Mouse (Mus musculus): ENCODE measurements around the gene Vac14. TPM values are rescaled to one million over a fixed set of nuclear protein-coding genes. Genes with fewer than 3 reads are reported as not detected.

Vac14 gene
- polyA plus RNA-seq, 1 experiment from 2014 or later: 27.7 TPM

DNA sequence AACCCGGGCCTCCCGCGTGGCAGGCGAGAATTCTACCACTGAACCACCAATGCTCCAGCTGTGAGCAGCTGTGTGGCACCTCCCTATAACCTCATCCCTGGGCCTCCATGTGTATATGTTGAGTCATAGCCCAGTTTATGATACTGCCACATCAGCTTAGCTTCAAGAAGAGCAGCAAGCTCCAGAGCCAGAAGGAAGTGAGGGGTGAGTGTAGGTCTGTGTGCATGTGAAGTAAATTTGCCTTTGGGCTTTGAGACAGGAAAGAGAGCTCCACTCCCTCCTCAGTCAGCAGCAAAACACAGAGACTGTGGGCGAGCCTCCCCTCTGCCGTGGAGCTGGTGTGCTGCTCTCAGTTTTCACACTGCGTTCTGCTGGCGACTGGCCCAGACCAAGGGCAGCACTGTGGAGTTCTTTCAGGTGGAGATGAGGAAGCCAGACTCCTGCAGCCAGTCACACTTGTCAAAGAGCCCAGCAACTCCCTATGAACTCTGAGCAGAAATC lies 12.2 kb downstream of the Vac14 start:
- 93% methylated on average over 8 of the region's 8 CpGs for WGBS
- peaks cover 40% of the 10 kb centered on the region for H3K36me3 ChIP-seq
- no peak for DNase-seq (ENCODE audit: low spot score)

GRCm38 (mm10) chr8:110631201-110631600 lies 12.8 kb downstream of the Vac14 start:
- DNase-seq (ENCODE audit: low spot score): no peak
- H3K27ac ChIP-seq (replicated peaks): no peak overlapping the region
- H3K27me3 ChIP-seq (ENCODE audit: low read depth, poor library complexity, severe bottlenecking): no peaks in the 10 kb centered on the region
- H3K9me3 ChIP-seq (replicated peaks): no peaks in the 10 kb centered on the region
- no peaks in the 10 kb centered on the region for H3K4me1 ChIP-seq
- H3K36me3 ChIP-seq: peaks cover 46% of the 10 kb centered on the region
- 91% methylated on average over 7 of the region's 7 CpGs for WGBS
- H3K4me3 ChIP-seq: no peak overlapping the region

More for the DNA sequence above, 12.2 kb downstream of the Vac14 start:
- Histone ChIP-seq H3K9me3 (replicated peaks) (no peaks in the 10 kb centered on the region), H3K4me3 (no peak overlapping the region), H3K27ac (replicated peaks) (no peak overlapping the region), H3K27me3 (ENCODE audit: low read depth, poor library complexity, severe bottlenecking) (no peaks in the 10 kb centered on the region), H3K4me1 (no peaks in the 10 kb centered on the region)

DNA sequence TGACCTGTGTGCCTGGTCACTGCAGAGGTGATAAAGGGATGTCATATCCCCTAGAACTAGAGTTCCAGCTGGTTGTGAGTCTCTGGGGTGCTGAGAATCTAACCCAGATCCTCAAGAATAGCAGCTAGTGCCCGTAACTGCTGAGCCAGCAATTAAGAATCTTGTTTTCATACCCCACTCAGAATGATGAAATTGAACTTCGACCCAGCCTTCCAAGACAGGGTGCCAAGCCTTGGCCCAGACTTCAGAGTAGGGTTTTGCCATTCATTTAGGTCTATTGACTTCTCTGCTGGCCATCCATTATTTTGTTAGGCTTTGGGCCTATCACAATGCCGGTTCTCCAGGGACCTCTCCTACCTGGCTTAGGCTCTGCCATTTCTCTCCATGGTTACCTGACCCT lies 15.4 kb downstream of the Vac14 start:
- H3K4me1 ChIP-seq: no peaks in the 10 kb centered on the region
- no peak overlapping the region for H3K4me3 ChIP-seq
- WGBS: 94% methylated on average over 3 of the region's 3 CpGs
- H3K9me3 ChIP-seq (replicated peaks): no peaks in the 10 kb centered on the region
- no peak for DNase-seq (ENCODE audit: low spot score)
- H3K27ac ChIP-seq (replicated peaks): no peak overlapping the region
- H3K36me3 ChIP-seq: peaks cover 72% of the 10 kb centered on the region
- no peaks in the 10 kb centered on the region for H3K27me3 ChIP-seq (ENCODE audit: low read depth, poor library complexity, severe bottlenecking)

DNA sequence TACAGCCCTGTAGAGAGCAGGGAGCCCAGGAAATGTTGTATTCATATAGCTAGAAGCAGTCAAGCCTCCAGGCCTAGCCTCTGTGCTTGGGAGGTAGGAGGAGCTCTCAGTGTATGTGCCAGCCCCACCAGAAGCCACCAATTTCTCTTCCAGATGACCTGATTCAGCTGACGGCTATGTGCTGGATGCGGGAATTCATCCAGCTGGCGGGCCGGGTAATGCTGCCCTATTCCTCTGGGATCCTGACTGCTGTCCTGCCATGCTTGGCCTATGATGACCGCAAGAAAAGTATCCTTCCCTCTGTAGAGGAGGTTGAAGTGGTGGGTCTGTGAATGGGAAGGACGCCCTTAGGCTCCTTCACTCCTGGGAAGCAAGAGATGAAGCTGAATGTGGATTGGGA lies 17.8 kb downstream of the Vac14 start:
- 94% methylated on average over 6 of the region's 6 CpGs for WGBS

GRCm38 (mm10) chr8:110642331-110642730 lies 23.9 kb downstream of the Vac14 start:
- 93% methylated on average over 5 of the region's 5 CpGs for WGBS
- Histone ChIP-seq H3K4me1 (no peaks in the 10 kb centered on the region), H3K27me3 (ENCODE audit: low read depth, poor library complexity, severe bottlenecking) (no peaks in the 10 kb centered on the region), H3K36me3 (peaks cover 52% of the 10 kb centered on the region), H3K4me3 (no peak overlapping the region), H3K27ac (replicated peaks) (no peak overlapping the region), H3K9me3 (replicated peaks) (no peaks in the 10 kb centered on the region)
- DNase-seq (ENCODE audit: low spot score): no peak

More for the DNA sequence above, 17.8 kb downstream of the Vac14 start:
- no peaks in the 10 kb centered on the region for H3K27me3 ChIP-seq (ENCODE audit: low read depth, poor library complexity, severe bottlenecking)
- H3K36me3 ChIP-seq: peaks cover 81% of the 10 kb centered on the region
- H3K9me3 ChIP-seq (replicated peaks): no peaks in the 10 kb centered on the region
- H3K27ac ChIP-seq (replicated peaks): no peak overlapping the region
- DNase-seq (ENCODE audit: low spot score): no peak
- H3K4me1 ChIP-seq: no peaks in the 10 kb centered on the region
- H3K4me3 ChIP-seq: no peak overlapping the region

GRCm38 (mm10) chr8:110643177-110643576 lies 24.8 kb downstream of the Vac14 start:
- no peak for DNase-seq (ENCODE audit: low spot score)
- Histone ChIP-seq H3K27ac (replicated peaks) (no peak overlapping the region), H3K4me1 (no peaks in the 10 kb centered on the region), H3K9me3 (replicated peaks) (no peaks in the 10 kb centered on the region), H3K36me3 (peaks cover 43% of the 10 kb centered on the region), H3K4me3 (no peak overlapping the region), H3K27me3 (ENCODE audit: low read depth, poor library complexity, severe bottlenecking) (no peaks in the 10 kb centered on the region)
- 80% methylated on average over 4 of the region's 4 CpGs for WGBS

- Histone ChIP-seq H3K27ac (replicated peaks) (no peak overlapping the region), H3K9me3 (replicated peaks) (no peaks in the 10 kb centered on the region), H3K36me3 (peaks cover 39% of the 10 kb centered on the region), H3K4me1 (no peaks in the 10 kb centered on the region), H3K27me3 (ENCODE audit: low read depth, poor library complexity, severe bottlenecking) (no peaks in the 10 kb centered on the region), H3K4me3 (no peak overlapping the region)
- DNase-seq (ENCODE audit: low spot score): no peak
- WGBS: 86% methylated on average over 4 of the region's 4 CpGs
Measured at GRCm38 (mm10) chr8:110644422-110644821, 26.0 kb downstream of the Vac14 start.

DNA sequence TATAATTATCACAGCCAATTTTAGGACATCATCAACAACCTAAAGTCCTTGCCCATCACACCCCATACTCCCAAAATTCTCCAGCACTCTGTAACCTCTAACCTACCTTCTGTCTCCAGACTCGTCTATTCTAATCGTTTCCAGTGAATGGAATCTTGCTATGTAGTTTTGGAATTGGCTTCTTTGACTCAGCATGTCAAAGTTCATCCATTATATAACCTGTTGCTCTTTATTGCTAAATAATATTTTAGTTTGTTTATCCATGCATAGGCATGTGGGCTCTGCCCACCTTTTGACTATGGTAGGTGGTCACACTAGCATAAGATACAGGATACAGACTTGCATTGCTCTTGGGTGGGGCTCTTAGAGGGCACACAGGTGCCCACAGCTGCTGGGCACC lies 26.5 kb downstream of the Vac14 start:
- 89% methylated on average over 2 of the region's 2 CpGs for WGBS
- Histone ChIP-seq H3K27ac (replicated peaks) (no peak overlapping the region), H3K4me1 (no peaks in the 10 kb centered on the region), H3K27me3 (ENCODE audit: low read depth, poor library complexity, severe bottlenecking) (no peaks in the 10 kb centered on the region), H3K9me3 (replicated peaks) (no peaks in the 10 kb centered on the region), H3K4me3 (no peak overlapping the region), H3K36me3 (peaks cover 43% of the 10 kb centered on the region)
- DNase-seq (ENCODE audit: low spot score): no peak

- Histone ChIP-seq H3K36me3 (peaks cover 43% of the 10 kb centered on the region), H3K4me3 (no peak overlapping the region), H3K27ac (replicated peaks) (no peak overlapping the region), H3K9me3 (replicated peaks) (no peaks in the 10 kb centered on the region), H3K4me1 (no peaks in the 10 kb centered on the region), H3K27me3 (ENCODE audit: low read depth, poor library complexity, severe bottlenecking) (no peaks in the 10 kb centered on the region)
- 92% methylated on average over 3 of the region's 3 CpGs for WGBS
- DNase-seq (ENCODE audit: low spot score): no peak
Measured at GRCm38 (mm10) chr8:110645340-110645739, 27.0 kb downstream of the Vac14 start.

- DNase-seq (ENCODE audit: low spot score): peak; percentile 46
- Histone ChIP-seq H3K4me1 (no peaks in the 10 kb centered on the region), H3K27ac (replicated peaks) (no peak overlapping the region), H3K4me3 (no peak overlapping the region), H3K36me3 (peaks cover 47% of the 10 kb centered on the region), H3K27me3 (ENCODE audit: low read depth, poor library complexity, severe bottlenecking) (no peaks in the 10 kb centered on the region), H3K9me3 (replicated peaks) (no peaks in the 10 kb centered on the region)
- WGBS: 35% methylated on average over 6 of the region's 6 CpGs
Measured at GRCm38 (mm10) chr8:110646064-110646463, 27.7 kb downstream of the Vac14 start.

DNA sequence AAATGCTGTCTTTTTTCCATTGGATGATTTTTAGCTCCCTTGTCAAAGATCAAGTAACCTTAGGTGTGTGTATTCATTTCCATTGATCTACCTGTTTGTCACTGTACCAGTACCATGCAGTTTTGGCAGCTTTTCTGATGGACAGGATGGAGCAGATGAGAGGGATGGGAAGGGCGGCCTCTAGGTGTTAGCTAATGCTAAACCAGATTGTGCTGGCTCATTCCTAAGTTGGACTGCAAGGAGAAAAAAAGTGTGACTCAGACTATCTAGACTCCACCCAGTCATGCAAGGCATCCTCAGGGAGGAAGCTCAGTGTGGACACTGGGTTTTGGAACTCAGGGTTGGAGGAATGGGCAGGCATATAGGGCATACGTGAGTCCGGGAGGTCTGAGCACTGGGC lies 30.2 kb downstream of the Vac14 start:
- H3K27me3 ChIP-seq (ENCODE audit: low read depth, poor library complexity, severe bottlenecking): no peaks in the 10 kb centered on the region
- H3K27ac ChIP-seq (replicated peaks): no peak overlapping the region
- 98% methylated on average over 3 of the region's 3 CpGs for WGBS
- DNase-seq (ENCODE audit: low spot score): no peak
- H3K36me3 ChIP-seq: peaks cover 54% of the 10 kb centered on the region
- no peaks in the 10 kb centered on the region for H3K4me1 ChIP-seq
- no peaks in the 10 kb centered on the region for H3K9me3 ChIP-seq (replicated peaks)
- no peak overlapping the region for H3K4me3 ChIP-seq

DNA sequence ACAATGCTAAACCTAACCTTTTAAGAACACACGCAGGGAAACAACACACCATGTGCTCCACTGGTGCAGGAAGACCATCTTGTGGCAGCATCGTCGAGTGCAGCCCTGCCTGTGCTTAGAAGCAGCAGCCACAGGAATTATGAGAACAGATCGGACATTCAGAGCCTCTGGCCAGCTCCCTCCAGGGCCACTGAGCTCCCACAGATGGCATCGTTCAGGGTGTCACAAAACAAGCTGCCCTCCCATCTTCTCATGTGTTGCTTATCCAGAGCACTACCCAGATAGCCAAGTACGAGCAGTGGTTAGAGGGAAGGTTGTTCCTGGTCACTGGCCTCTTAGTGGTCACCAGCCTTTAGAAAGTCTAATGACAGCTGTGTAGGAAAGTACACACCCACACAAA lies 30.9 kb downstream of the Vac14 start:
- no peak for DNase-seq (ENCODE audit: low spot score)
- Histone ChIP-seq H3K27me3 (ENCODE audit: low read depth, poor library complexity, severe bottlenecking) (no peaks in the 10 kb centered on the region), H3K27ac (replicated peaks) (no peak overlapping the region), H3K9me3 (replicated peaks) (no peaks in the 10 kb centered on the region), H3K36me3 (peaks cover 58% of the 10 kb centered on the region), H3K4me3 (no peak overlapping the region), H3K4me1 (peaks cover 3% of the 10 kb centered on the region; the same call in 1 of the 2 replicates)
- 95% methylated on average over 6 of the region's 6 CpGs for WGBS

- DNase-seq (ENCODE audit: low spot score): no peak
- peaks cover 58% of the 10 kb centered on the region for H3K36me3 ChIP-seq
- no peaks in the 10 kb centered on the region for H3K9me3 ChIP-seq (replicated peaks)
- H3K4me1 ChIP-seq: peaks cover 11% of the 10 kb centered on the region
- H3K27me3 ChIP-seq (ENCODE audit: low read depth, poor library complexity, severe bottlenecking): no peaks in the 10 kb centered on the region
- no peak overlapping the region for H3K27ac ChIP-seq (replicated peaks)
- no peak overlapping the region for H3K4me3 ChIP-seq
- 88% methylated on average over 9 of the region's 9 CpGs for WGBS
Measured at GRCm38 (mm10) chr8:110650838-110651237, 32.5 kb downstream of the Vac14 start.

DNA sequence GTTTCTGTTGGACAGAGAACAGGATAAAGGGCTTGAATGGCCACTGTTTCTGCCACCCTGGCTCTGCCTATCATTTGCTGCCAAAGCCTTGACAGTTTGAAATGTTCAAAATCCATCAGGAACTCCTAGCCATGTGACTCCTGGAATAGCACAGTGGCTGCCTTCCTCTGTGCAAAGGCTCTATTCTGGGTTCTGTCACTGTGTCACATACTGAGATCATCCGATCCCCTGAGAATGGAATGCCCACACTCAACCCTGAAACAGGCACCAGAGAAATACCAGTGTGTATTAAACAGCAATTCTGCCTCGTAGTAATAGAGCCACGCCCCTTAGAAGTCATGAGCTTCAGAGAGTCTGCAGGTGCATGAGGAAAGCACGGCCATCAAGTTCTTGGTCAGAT lies 33.5 kb downstream of the Vac14 start:
- Histone ChIP-seq H3K36me3 (peaks cover 64% of the 10 kb centered on the region), H3K9me3 (replicated peaks) (no peaks in the 10 kb centered on the region), H3K4me3 (no peak overlapping the region), H3K4me1 (peaks cover 11% of the 10 kb centered on the region), H3K27me3 (ENCODE audit: low read depth, poor library complexity, severe bottlenecking) (no peaks in the 10 kb centered on the region), H3K27ac (replicated peaks) (no peak overlapping the region)
- no peak for DNase-seq (ENCODE audit: low spot score)
- 93% methylated on average over 4 of the region's 4 CpGs for WGBS

Measured in midbrain, embryonic 10.5 days (tissue).